Mouse (Mus musculus): ENCODE measurements around the gene Egr4. TPM values are rescaled to one million over a fixed set of nuclear protein-coding genes. Genes with fewer than 3 reads are reported as not detected.

Egr4 gene
- not detected for polyA plus RNA-seq (2017; shearing (Covaris generic))

DNA sequence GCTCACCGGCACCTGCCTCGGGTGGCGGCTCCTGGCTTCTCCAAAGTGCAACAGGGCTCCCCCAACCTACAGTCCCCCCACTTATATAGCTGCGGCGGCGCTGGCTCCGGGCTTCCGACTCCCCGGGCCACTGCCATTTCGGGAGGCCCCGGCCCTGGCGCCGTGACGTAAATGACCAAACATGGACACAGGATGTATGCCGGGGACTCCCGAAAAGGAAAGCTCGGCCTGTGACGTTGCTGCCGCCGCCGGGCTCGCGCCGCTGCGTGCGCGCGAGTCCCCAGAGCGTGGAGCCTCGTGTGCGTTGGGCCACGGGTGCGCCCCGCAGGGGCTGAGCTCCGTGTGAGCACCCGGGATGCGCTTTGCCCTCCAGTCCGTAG is at the start of gene Egr4:
Gene Egr4 (minus strand): TSS at position 59 of the 380 bp plus-strand sequence.

DNA sequence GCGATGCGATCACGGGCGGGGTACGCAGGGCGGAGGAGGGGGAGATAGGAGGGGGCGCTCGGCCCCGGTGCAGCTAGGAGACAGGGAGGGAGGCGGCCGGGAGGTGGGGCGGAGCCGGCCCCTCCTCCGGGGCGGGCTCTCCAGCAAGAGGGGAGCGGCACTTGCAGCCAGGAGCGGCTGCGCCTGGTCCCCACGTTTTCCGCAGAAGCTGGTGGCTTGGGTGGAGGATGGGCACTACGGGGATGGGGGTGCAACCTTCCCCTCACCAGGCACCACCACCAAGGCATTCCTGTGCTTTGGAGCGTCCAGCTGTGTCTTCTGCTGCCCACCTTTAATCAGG is 10.5 kb downstream of the Egr4 start, which contains the start of gene Fbxo41:
Gene Fbxo41 (minus strand): TSS at position 84 of the 340 bp plus-strand sequence.

Other genes starting within 250 kb of the Egr4 start
- 0.69 TPM for gene Sfxn5, start 180.2 kb downstream of the Egr4 start, polyA plus RNA-seq (2017; shearing (Covaris generic))
- gene Rab11fip5, start 139.0 kb downstream of the Egr4 start, polyA plus RNA-seq (2017; shearing (Covaris generic)) = 0.43 TPM
- not detected for gene Noto, start 89.7 kb downstream of the Egr4 start, polyA plus RNA-seq (2017; shearing (Covaris generic))
- gene Smyd5, start 81.6 kb downstream of the Egr4 start, polyA plus RNA-seq (2017; shearing (Covaris generic)) = 62.1 TPM
- 333 TPM for gene Cct7, start 62.1 kb downstream of the Egr4 start, polyA plus RNA-seq (2017; shearing (Covaris generic))
- gene Pradc1, start 61.6 kb downstream of the Egr4 start, polyA plus RNA-seq (2017; shearing (Covaris generic)) = 21.6 TPM
- 0.07 TPM for gene Fbxo41, start 10.6 kb downstream of the Egr4 start, polyA plus RNA-seq (2017; shearing (Covaris generic))
- 1.5 TPM for gene Alms1, start 73.9 kb upstream of the Egr4 start, polyA plus RNA-seq (2017; shearing (Covaris generic))
- not detected for gene Nat8f7, start 199.6 kb upstream of the Egr4 start, polyA plus RNA-seq (2017; shearing (Covaris generic))

Measured in CD4-positive, CD25-positive, alpha-beta regulatory T cell, adult 9 weeks (primary cell).